In the genomic region with DNA sequence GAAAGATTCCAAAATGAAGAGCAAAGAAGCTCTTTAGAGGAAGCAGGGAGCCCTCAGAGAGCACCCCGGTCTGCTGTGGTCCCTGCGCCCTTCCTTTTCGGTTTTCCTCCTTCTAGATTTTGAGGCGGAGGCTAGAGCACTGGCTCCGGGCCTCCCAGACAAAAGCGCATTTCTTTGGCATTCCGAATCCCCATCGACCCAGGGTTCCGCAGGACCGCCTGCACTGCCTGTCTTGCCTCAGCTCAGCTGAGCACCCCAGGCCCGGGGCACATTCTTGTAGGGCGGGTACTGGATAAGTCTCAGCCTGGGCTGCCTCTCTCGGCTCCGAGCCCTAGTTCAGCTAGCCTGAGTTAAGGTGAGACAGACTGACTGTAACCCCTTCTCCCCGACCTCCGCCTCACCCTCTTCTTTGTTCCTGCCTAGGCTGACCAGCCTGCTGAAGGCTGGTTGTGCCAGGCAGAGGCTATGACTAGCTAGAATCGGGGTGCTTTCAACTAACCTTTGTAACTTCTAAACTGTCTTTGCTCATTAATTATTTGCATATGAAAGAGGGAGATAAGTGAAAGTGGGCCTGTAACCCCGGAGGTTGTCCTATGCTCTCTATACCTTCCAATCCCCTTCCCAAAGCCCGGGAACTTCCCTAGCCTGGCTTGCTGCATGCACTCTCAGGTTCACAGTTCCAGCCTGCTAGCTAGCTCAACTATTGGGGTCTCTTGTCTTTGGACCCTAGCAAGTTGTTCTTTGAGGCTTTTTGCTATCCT, we compare ENCODE assay signal across 11 mouse cellular contexts. TPM values are rescaled to one million over a fixed set of nuclear protein-coding genes. Genes with fewer than 3 reads are reported as not detected.
DNase-seq lines count a peak whose midpoint lies in the region; ATAC-seq and TF ChIP-seq lines count a peak whose summit lies in the region.
"Had no signal": no experiment of that assay in that cellular context is flagged by ENCODE, and none has a peak within 500 bp of the region (broad histone marks: within the 10 kb centered on the region; RNA-seq: fewer than 3 reads in every experiment).

No protein-coding gene starts in this region.

- WGBS in hindbrain, embryonic 15.5 days, result 5% methylated on average over 19 of the region's 19 CpGs
- WGBS in small intestine, adult 2 months, result 12% methylated on average over 19 of the region's 19 CpGs

- H3K9ac ChIP-seq in hindbrain, embryonic 15.5 days, result peak overlapping the region; percentile 51

- peak overlapping the region; percentile 45 for H3K4me3 ChIP-seq in hindbrain, embryonic 15.5 days
- peak overlapping the region; percentile 59 for H3K4me3 ChIP-seq in small intestine, adult 2 months (ENCODE audit: low read depth, low read length)
- H3K4me3 ChIP-seq: myocyte had no signal

- DNase-seq in adrenal gland, adult (ENCODE audit: inconsistent age in 2 of 2, low spot score in 1 of 2), result peak; percentile 47 to 78
- DNase-seq in adrenal gland, postnatal 4 days (ENCODE audit: low spot score in 2 of 2), result no peak
- peak; percentile 52 to 68 for DNase-seq in kidney, postnatal 4 days
- DNase-seq in kidney, adult 8-10 months, result no peak
- DNase-seq in right cerebral cortex, postnatal 36 days (ENCODE audit: low spot score in 2 of 2), result no peak
- no peak for DNase-seq in gastrocnemius, adult 8-10 months (ENCODE audit: low spot score in 2 of 2)
- DNase-seq: lung, postnatal 10 days had no signal

- no peak for TF ChIP-seq CTCF in small intestine, adult 2 months (IDR thresholded peaks at IDR 0.05; ENCODE audit: extremely low read depth, insufficient read length, insufficient replicate concordance, low read depth, low read length)

- H3K27me3 ChIP-seq in hindbrain, embryonic 15.5 days, result peaks cover 82% of the 10 kb centered on the region
- H3K27me3 ChIP-seq in small intestine, adult 2 months (ENCODE audit: control insufficient read depth, insufficient read depth, low read length), result peaks cover 59% of the 10 kb centered on the region

- H3K4me1 ChIP-seq in hindbrain, embryonic 15.5 days (replicated peaks), result peaks cover 10% of the 10 kb centered on the region
- H3K4me1 ChIP-seq in small intestine, adult 2 months (ENCODE audit: control insufficient read depth, insufficient read depth, insufficient read length, low read length), result no peaks in the 10 kb centered on the region; the same call in 1 of the 2 replicates

- peak overlapping the region; percentile 89 for H3K27ac ChIP-seq in hindbrain, embryonic 15.5 days (replicated peaks)
- H3K27ac ChIP-seq in small intestine, adult 2 months (ENCODE audit: insufficient read depth, low read depth, low read length), result peak overlapping the region; percentile 16; the same call in 1 of the 2 replicates

- H3K9me3 ChIP-seq in hindbrain, embryonic 15.5 days, result no peaks in the 10 kb centered on the region

- H3K36me3 ChIP-seq in hindbrain, embryonic 15.5 days, result no peaks in the 10 kb centered on the region
- H3K36me3 ChIP-seq in small intestine, adult 2 months (ENCODE audit: control insufficient read depth, insufficient read depth, low read length), result no peaks in the 10 kb centered on the region

- peak overlapping the region; percentile 66 for H3K4me2 ChIP-seq in hindbrain, embryonic 15.5 days

- TF ChIP-seq POLR2A in small intestine, adult 2 months (IDR thresholded peaks at IDR 0.05; ENCODE audit: low read depth, low read length), result no peak

- ATAC-seq in hindbrain, embryonic 15.5 days (ENCODE audit: low FRiP score, low read depth), result no peak

RNA-seq across cellular contexts. Expression of gene Hoxc4, which starts 3.1 kb away (rescaled TPM):
- total RNA-seq in adrenal gland, postnatal 4 days (2021), result 10 to 100 TPM; 11.3 to 13.4 TPM
- polyA plus RNA-seq in hindbrain, embryonic 15.5 days (2015; fragmentation: Nextera tagmentation; extraction: Ambion mirVana), result 56.8 and 63.8 TPM in 2 replicates
- 0.38 and 2.1 TPM in 2 replicates for polyA plus RNA-seq in small intestine, adult 2 months (2012; rRNA removed)
- total RNA-seq in gastrocnemius, adult 8-10 months (2022), result 1 to 10 TPM; 4.6 to 5.6 (median 4.7) TPM
- total RNA-seq: layer of hippocampus, postnatal 25 days had no signal

RNA-seq across cellular contexts. Expression of gene Hoxc6, which starts 17.5 kb away (rescaled TPM):
- 10 to 100 TPM; 40.3 to 41.5 TPM for total RNA-seq in adrenal gland, postnatal 4 days (2021)
- polyA plus RNA-seq in hindbrain, embryonic 15.5 days (2015; fragmentation: Nextera tagmentation; extraction: Ambion mirVana), result 7.4 and 13.1 TPM in 2 replicates
- polyA plus RNA-seq in small intestine, adult 2 months (2012; rRNA removed), result 0.05 and 5.0 TPM in 2 replicates
- 1 to 10 TPM; 4.5 to 6.3 (median 5.2) TPM for total RNA-seq in gastrocnemius, adult 8-10 months (2022)
- total RNA-seq: layer of hippocampus, postnatal 25 days had no signal

RNA-seq across cellular contexts. Expression of gene Hoxc8, which starts 25.2 kb away (rescaled TPM):
- 10 to 100 TPM; 22.2 to 22.7 TPM for total RNA-seq in adrenal gland, postnatal 4 days (2021)
- polyA plus RNA-seq in hindbrain, embryonic 15.5 days (2015; fragmentation: Nextera tagmentation; extraction: Ambion mirVana), result 2.3 and 16.6 TPM in 2 replicates
- 1.8 TPM in 1 of 2 replicates, not detected in the other for polyA plus RNA-seq in small intestine, adult 2 months (2012; rRNA removed)
- total RNA-seq in gastrocnemius, adult 8-10 months (2022), result 1 to 10 TPM; 1.3 to 1.5 (median 1.4) TPM
- total RNA-seq: layer of hippocampus, postnatal 25 days had no signal

RNA-seq across cellular contexts. Expression of gene Hoxc9, which starts 39.3 kb away (rescaled TPM):
- 1 to 10 TPM; 3.0 to 4.8 TPM for total RNA-seq in adrenal gland, postnatal 4 days (2021)
- 0.30 TPM in 1 of 2 replicates, not detected in the other for polyA plus RNA-seq in hindbrain, embryonic 15.5 days (2015; fragmentation: Nextera tagmentation; extraction: Ambion mirVana)
- 0.22 TPM in 1 of 2 replicates, not detected in the other for polyA plus RNA-seq in small intestine, adult 2 months (2012; rRNA removed)
- 1 to 10 TPM; 5.3 to 7.4 (median 6.0) TPM for total RNA-seq in gastrocnemius, adult 8-10 months (2022)
- total RNA-seq: layer of hippocampus, postnatal 25 days had no signal

RNA-seq across cellular contexts. Expression of gene Hoxc5, which starts 48.3 kb away (rescaled TPM):
- total RNA-seq in adrenal gland, postnatal 4 days (2021), result 1 to 10 TPM; 7.9 to 8.0 TPM
- 20.1 and 22.0 TPM in 2 replicates for polyA plus RNA-seq in hindbrain, embryonic 15.5 days (2015; fragmentation: Nextera tagmentation; extraction: Ambion mirVana)
- 0.28 and 1.7 TPM in 2 replicates for polyA plus RNA-seq in small intestine, adult 2 months (2012; rRNA removed)
- 1 to 10 TPM; 1.6 to 3.4 (median 2.4) TPM for total RNA-seq in gastrocnemius, adult 8-10 months (2022)
- total RNA-seq: layer of hippocampus, postnatal 25 days had no signal

Comparison
In these comparisons a context has a peak if more than half of its experiments do, and no peak if none do; other contexts are left out.
1. DNase-seq: peak in adrenal gland, adult (2 of 2) and kidney, postnatal 4 days (2 of 2); none in adrenal gland, postnatal 4 days (0 of 2), kidney, adult 8-10 months (0 of 2), right cerebral cortex, postnatal 36 days (0 of 2) and gastrocnemius, adult 8-10 months (0 of 2).
2. RNA of gene Hoxc6, which starts 17.5 kb away (total RNA-seq): 40.3 to 41.5 TPM in adrenal gland, postnatal 4 days; 4.5 to 6.3 TPM in gastrocnemius, adult 8-10 months; every median in the first group is over 4 times any median in the second.
3. RNA of gene Hoxc8, which starts 25.2 kb away (total RNA-seq): 22.2 to 22.7 TPM in adrenal gland, postnatal 4 days; 1.3 to 1.5 TPM in gastrocnemius, adult 8-10 months; every median in the first group is over 4 times any median in the second.